Comparison of ENCODE assay signal across 9 mouse cellular contexts in the genomic region with DNA sequence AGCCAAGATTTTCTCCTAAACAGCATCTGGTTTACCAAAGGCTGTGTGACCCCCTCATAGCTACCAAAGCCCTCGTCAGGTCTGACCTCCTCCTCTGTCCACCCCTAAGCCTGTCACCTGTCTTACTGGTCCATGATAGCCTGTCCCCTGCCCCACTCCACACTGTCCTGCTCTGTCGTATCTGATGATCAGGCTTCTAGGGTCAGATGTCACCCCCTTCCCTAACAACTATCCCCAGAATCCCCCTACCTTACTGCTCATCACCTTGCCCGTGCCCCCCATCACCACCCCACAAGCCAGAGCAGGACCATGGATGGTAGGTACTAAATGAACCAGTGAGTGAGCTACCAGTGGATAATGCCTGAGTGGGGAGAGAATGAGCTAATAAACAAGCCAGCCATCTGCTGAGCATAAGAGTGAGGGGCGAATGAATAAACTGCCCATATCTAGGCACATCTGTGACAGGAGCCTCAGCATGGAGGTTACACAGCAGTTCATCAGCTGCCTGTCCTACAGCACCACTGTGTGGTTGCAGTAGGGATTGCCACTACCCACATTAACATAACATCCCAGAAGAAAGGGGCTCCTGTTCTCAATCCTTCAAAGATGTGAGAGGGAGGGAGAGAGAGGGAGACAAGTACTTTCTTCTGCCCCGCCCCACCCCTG. TPM values are rescaled to one million over a fixed set of nuclear protein-coding genes. Genes with fewer than 3 reads are reported as not detected.
DNase-seq lines count a peak whose midpoint lies in the region; ATAC-seq lines count a peak whose summit lies in the region.
"Had no signal": no experiment of that assay in that cellular context is flagged by ENCODE, and none has a peak within 500 bp of the region (broad histone marks: within the 10 kb centered on the region; RNA-seq: fewer than 3 reads in every experiment).

No protein-coding gene starts in this region.

- H3K4me3 ChIP-seq in kidney, embryonic 16.5 days (ENCODE audit: low read length), result no peak overlapping the region
- no peak overlapping the region for H3K4me3 ChIP-seq in liver, embryonic 13.5 days (replicated peaks)
- no peak overlapping the region for H3K4me3 ChIP-seq in neural tube, embryonic 12.5 days
- H3K4me3 ChIP-seq: heart, embryonic 15.5 days had no signal

- 35% methylated on average over 5 of the region's 5 CpGs for WGBS in kidney, embryonic 16.5 days
- WGBS in liver, embryonic 13.5 days (ENCODE audit: insufficient replicate concordance), result 23% methylated on average over 5 of the region's 5 CpGs
- WGBS in neural tube, embryonic 12.5 days, result 41% methylated on average over 5 of the region's 5 CpGs

- H3K4me1 ChIP-seq in kidney, embryonic 16.5 days (ENCODE audit: insufficient read depth, low read length), result peaks cover 2% of the 10 kb centered on the region; the same call in 1 of the 2 replicates
- H3K4me1 ChIP-seq in liver, embryonic 13.5 days (replicated peaks), result peaks cover 8% of the 10 kb centered on the region
- peaks cover 4% of the 10 kb centered on the region; the same call in 1 of the 2 replicates for H3K4me1 ChIP-seq in neural tube, embryonic 12.5 days

- H3K27me3 ChIP-seq in kidney, embryonic 16.5 days (ENCODE audit: insufficient read depth, low read length), result peaks cover 3% of the 10 kb centered on the region; the same call in 1 of the 2 replicates
- H3K27me3 ChIP-seq in liver, embryonic 13.5 days, result peaks cover 4% of the 10 kb centered on the region; the same call in 1 of the 2 replicates
- no peaks in the 10 kb centered on the region for H3K27me3 ChIP-seq in neural tube, embryonic 12.5 days (replicated peaks)

- no peaks in the 10 kb centered on the region for H3K36me3 ChIP-seq in kidney, embryonic 16.5 days (ENCODE audit: insufficient read depth, low read length)
- no peaks in the 10 kb centered on the region for H3K36me3 ChIP-seq in liver, embryonic 13.5 days
- H3K36me3 ChIP-seq in neural tube, embryonic 12.5 days, result no peaks in the 10 kb centered on the region
- H3K36me3 ChIP-seq: heart, embryonic 15.5 days had no signal

- no peak overlapping the region for H3K9ac ChIP-seq in kidney, embryonic 16.5 days (replicated peaks; ENCODE audit: low read length)
- H3K9ac ChIP-seq in liver, embryonic 13.5 days, result no peak overlapping the region
- no peak overlapping the region for H3K9ac ChIP-seq in neural tube, embryonic 12.5 days
- H3K9ac ChIP-seq: heart, embryonic 15.5 days had no signal

- intact Hi-C loops in gastrocnemius, postnatal 14 days (cut with DNase I; ENCODE audit: low total_unique reads), result loop anchor here (2.0 to 5.0 kb wide), 2 partner anchors 88 to 402 kb away; no protein-coding TSS in a partner anchor

- peak; percentile 65 to 67 for DNase-seq in B cell, adult 2 months
- DNase-seq in MN1 (ENCODE audit: low spot score), result peak; percentile 76
- peak; percentile 83 to 89 for DNase-seq in cerebellum, postnatal 25 days
- DNase-seq in gastrocnemius, postnatal 14 days, result peak; percentile 50
- peak; percentile 27 for DNase-seq in liver, embryonic 13.5 days
- peak; percentile 80 for DNase-seq in thymus, postnatal 14 days

- ATAC-seq in kidney, embryonic 16.5 days (ENCODE audit: low FRiP score, low TSS enrichment), result peak; percentile 37; the same call in 1 of the 2 replicates
- ATAC-seq in liver, embryonic 13.5 days (ENCODE audit: low read depth), result no peak; the same call in 1 of the 2 replicates
- peak; percentile 76; the same call in 1 of the 2 replicates for ATAC-seq in neural tube, embryonic 12.5 days (ENCODE audit: low FRiP score, low read depth)

- H3K4me2 ChIP-seq in kidney, embryonic 16.5 days (replicated peaks; ENCODE audit: low read depth, low read length), result no peak overlapping the region
- no peak overlapping the region for H3K4me2 ChIP-seq in liver, embryonic 13.5 days
- H3K4me2 ChIP-seq in neural tube, embryonic 12.5 days (replicated peaks), result no peak overlapping the region
- H3K4me2 ChIP-seq: heart, embryonic 15.5 days had no signal

- H3K9me3 ChIP-seq in kidney, embryonic 16.5 days (ENCODE audit: low read length), result no peaks in the 10 kb centered on the region
- H3K9me3 ChIP-seq in liver, embryonic 13.5 days (replicated peaks), result no peaks in the 10 kb centered on the region
- H3K9me3 ChIP-seq in neural tube, embryonic 12.5 days, result no peaks in the 10 kb centered on the region
- H3K9me3 ChIP-seq: heart, embryonic 15.5 days had no signal

- no peak overlapping the region for H3K27ac ChIP-seq in kidney, embryonic 16.5 days (ENCODE audit: low read length)
- no peak overlapping the region for H3K27ac ChIP-seq in liver, embryonic 13.5 days
- H3K27ac ChIP-seq in neural tube, embryonic 12.5 days, result no peak overlapping the region
- H3K27ac ChIP-seq: heart, embryonic 15.5 days had no signal

RNA-seq across cellular contexts. Expression of gene Chmp6, which starts 8.5 kb away (rescaled TPM):
- total RNA-seq in gastrocnemius, postnatal 14 days (2021), result 10 to 100 TPM; 22.7 to 25.2 TPM
- polyA plus RNA-seq in kidney, embryonic 16.5 days (2015; fragmentation: Nextera tagmentation; extraction: Ambion mirVana), result 110 and 114 TPM in 2 replicates
- 37.4 and 37.6 TPM in 2 replicates for polyA plus RNA-seq in liver, embryonic 13.5 days (2015; fragmentation: Nextera tagmentation; extraction: Ambion mirVana)
- polyA plus RNA-seq in neural tube, embryonic 12.5 days (2016; fragmentation: Nextera tagmentation; extraction: Ambion mirVana), result 95.6 and 99.4 TPM in 2 replicates

RNA-seq across cellular contexts. Expression of gene Baiap2, which starts 37.8 kb away (rescaled TPM):
- total RNA-seq in gastrocnemius, postnatal 14 days (2021), result 1 to 10 TPM; 3.4 to 3.9 TPM
- 22.8 and 25.3 TPM in 2 replicates for polyA plus RNA-seq in kidney, embryonic 16.5 days (2015; fragmentation: Nextera tagmentation; extraction: Ambion mirVana)
- 5.1 and 5.5 TPM in 2 replicates for polyA plus RNA-seq in liver, embryonic 13.5 days (2015; fragmentation: Nextera tagmentation; extraction: Ambion mirVana)
- 10.4 and 11.8 TPM in 2 replicates for polyA plus RNA-seq in neural tube, embryonic 12.5 days (2016; fragmentation: Nextera tagmentation; extraction: Ambion mirVana)

Comparison
In these comparisons a context has a peak if more than half of its experiments do, and no peak if none do; other contexts are left out.
1. DNase-seq: peak in every context shown above with its lines; median percentile 86 in cerebellum, postnatal 25 days; 80 in thymus, postnatal 14 days; 76 in MN1; 66 in B cell, adult 2 months; 50 in gastrocnemius, postnatal 14 days; 27 in liver, embryonic 13.5 days.